Mouse (Mus musculus) CH12.LX (cell line): ENCODE data around the gene Rfc4. TPM values are rescaled to one million over a fixed set of nuclear protein-coding genes. Genes with fewer than 3 reads are reported as not detected.

Source experiments
- DNase-seq: peaks from one replicate; pipeline ENCODE4 v3.0.0-alpha.2; 2013; ENCODE audit errors: extremely low read depth
- H3K27ac ChIP-seq: 2 replicates; pipeline ENCODE4 v1.5.1; 2012; ENCODE audit warnings: low read depth, mild to moderate bottlenecking, control low read depth, moderate library complexity; ENCODE audit not compliant: insufficient read depth
- H3K27me3 ChIP-seq: replicated peaks from 2 replicates; pipeline ENCODE3; 2012; ENCODE audit warnings: inconsistent platforms
- H3K36me3 ChIP-seq, 2 experiments: replicated peaks in 1 of 2; 2 replicates each; pipeline versions ENCODE3 to v1.6.1; 2012; ENCODE audit warnings: inconsistent platforms in 1 of 2, low read length in 1 of 2, mild to moderate bottlenecking in 1 of 2, mixed read lengths in 1 of 2, moderate library complexity in 1 of 2; ENCODE audit not compliant: control insufficient read depth in 1 of 2, insufficient read depth in 1 of 2
- H3K4me1 ChIP-seq, 2 experiments: 2 replicates each; pipeline ENCODE4 v1.6.1; 2012; ENCODE audit warnings: inconsistent platforms in 1 of 2, moderate library complexity in 1 of 2; ENCODE audit not compliant: insufficient read depth in 2 of 2, control insufficient read depth in 1 of 2
- H3K4me2 ChIP-seq: 2 replicates; pipeline ENCODE4 v1.6.1; 2012; ENCODE audit warnings: low read depth, mild to moderate bottlenecking, control low read depth; ENCODE audit not compliant: poor library complexity, insufficient read depth, severe bottlenecking
- H3K4me3 ChIP-seq, 3 experiments: fragments of 150-350 bp in 1 of 3; sonication (generic) in 1 of 3; replicated peaks in 1 of 3; 2 replicates each; pipeline versions ENCODE3 to v1.5.1; 2011 to 2012; ENCODE audit warnings: low read depth in 2 of 3, low read length in 2 of 3, mild to moderate bottlenecking in 2 of 3, moderate library complexity in 2 of 3, control low read depth in 1 of 3, improper control_type of control experiment in 1 of 3, inconsistent platforms in 1 of 3, mixed read lengths in 1 of 3; ENCODE audit not compliant: poor library complexity in 1 of 3
- H3K79me2 ChIP-seq: replicated peaks from 2 replicates; pipeline ENCODE4 v1.6.1; 2012; ENCODE audit warnings: mild to moderate bottlenecking, moderate library complexity; ENCODE audit not compliant: control insufficient read depth, poor library complexity, insufficient read depth, severe bottlenecking; ENCODE audit errors: extremely low read depth
- H3K9ac ChIP-seq: 2 replicates; pipeline ENCODE4 v1.6.1; 2012; ENCODE audit warnings: low read depth, mild to moderate bottlenecking, control low read depth, moderate library complexity; ENCODE audit not compliant: insufficient read depth
- H3K9me3 ChIP-seq: replicated peaks from 2 replicates; pipeline ENCODE3; 2012; ENCODE audit warnings: low read length, inconsistent platforms, mixed read lengths
- BHLHE40 ChIP-seq: IDR thresholded peaks from 2 replicates; pipeline ENCODE4 v1.6.1; 2011; ENCODE audit warnings: mild to moderate bottlenecking, low read depth, low read length, improper control_type of control experiment
- CHD1 ChIP-seq: IDR thresholded peaks from 2 replicates; pipeline ENCODE4 v1.6.1; 2012; ENCODE audit warnings: low read depth, low read length, improper control_type of control experiment, inconsistent platforms
- CHD2 ChIP-seq: IDR thresholded peaks from 2 replicates; pipeline ENCODE4 v1.6.1; 2011; ENCODE audit warnings: low read length, improper control_type of control experiment
- CTCF ChIP-seq, 2 experiments: IDR thresholded peaks in 1 of 2; conservative IDR thresholded peaks in 1 of 2; 2 replicates each; pipeline ENCODE4 v1.5.1; 2011 to 2012; ENCODE audit warnings: low read depth in 2 of 2, low read length in 2 of 2, improper control_type of control experiment in 1 of 2, inconsistent platforms in 1 of 2, mild to moderate bottlenecking in 1 of 2, moderate library complexity in 1 of 2
- ELF1 ChIP-seq: IDR thresholded peaks from 2 replicates; pipeline ENCODE4 v1.6.1; 2014; ENCODE audit warnings: low read depth, mild to moderate bottlenecking, inconsistent platforms, low read length, improper control_type of control experiment
- EP300 ChIP-seq: IDR thresholded peaks from 2 replicates; pipeline ENCODE4 v1.6.1; 2011; ENCODE audit warnings: low read length, improper control_type of control experiment
- ETS1 ChIP-seq: conservative IDR thresholded peaks from 2 replicates; pipeline ENCODE4 v1.6.1; 2012; ENCODE audit warnings: low read depth, mild to moderate bottlenecking, inconsistent platforms, low read length, improper control_type of control experiment, moderate library complexity
- HCFC1 ChIP-seq: IDR thresholded peaks from 2 replicates; pipeline ENCODE4 v1.6.1; 2012; ENCODE audit warnings: low read depth, mild to moderate bottlenecking, inconsistent platforms, low read length, improper control_type of control experiment
- IRF4 ChIP-seq: IDR thresholded peaks from 2 replicates; pipeline ENCODE4 v1.6.1; 2014; ENCODE audit warnings: low read depth, mild to moderate bottlenecking, inconsistent platforms, low read length, improper control_type of control experiment
- JUN ChIP-seq: IDR thresholded peaks from 2 replicates; pipeline ENCODE4 v1.6.1; 2011; ENCODE audit warnings: low read depth, mild to moderate bottlenecking, low read length, improper control_type of control experiment, moderate library complexity; ENCODE audit not compliant: insufficient read depth
- JUND ChIP-seq: conservative IDR thresholded peaks from 2 replicates; pipeline ENCODE4 v1.6.1; 2011; ENCODE audit warnings: low read depth, low read length, improper control_type of control experiment
- MAFK ChIP-seq: IDR thresholded peaks from 2 replicates; pipeline ENCODE4 v1.6.1; 2011; ENCODE audit warnings: low read length, improper control_type of control experiment; ENCODE audit not compliant: insufficient replicate concordance
- MXI1 ChIP-seq: IDR thresholded peaks from 2 replicates; pipeline ENCODE4 v1.6.1; 2011; ENCODE audit warnings: mild to moderate bottlenecking, low read depth, low read length, improper control_type of control experiment
- MYC ChIP-seq: IDR thresholded peaks from 2 replicates; pipeline ENCODE4 v1.6.1; 2011; ENCODE audit warnings: low read depth, mild to moderate bottlenecking, improper control_type of control experiment, low read length
- NELFE ChIP-seq: IDR thresholded peaks from 2 replicates; pipeline ENCODE4 v1.6.1; 2011; ENCODE audit warnings: low read depth, low read length, improper control_type of control experiment
- PAX5 ChIP-seq: IDR thresholded peaks from 2 replicates; pipeline ENCODE4 v1.6.1; 2012; ENCODE audit warnings: low read length, inconsistent platforms, mixed read lengths
- POLR2A ChIP-seq: IDR thresholded peaks from 2 replicates; pipeline ENCODE4 v1.6.1; 2011; ENCODE audit warnings: low read depth, mild to moderate bottlenecking, improper control_type of control experiment, low read length
- POLR2AphosphoS2 ChIP-seq: IDR thresholded peaks from 2 replicates; pipeline ENCODE4 v1.6.1; 2011; ENCODE audit warnings: low read depth, low read length, improper control_type of control experiment
- RAD21 ChIP-seq: IDR thresholded peaks from 2 replicates; pipeline ENCODE4 v1.6.1; 2011; ENCODE audit warnings: low read depth, mild to moderate bottlenecking, low read length, improper control_type of control experiment, moderate library complexity
- SMC3 ChIP-seq: IDR thresholded peaks from 2 replicates; pipeline ENCODE4 v1.6.1; 2011; ENCODE audit warnings: low read depth, low read length, improper control_type of control experiment
- TBP ChIP-seq: conservative IDR thresholded peaks from 2 replicates; pipeline ENCODE4 v1.6.1; 2011; ENCODE audit warnings: low read depth, low read length, improper control_type of control experiment
- TCF12 ChIP-seq: IDR thresholded peaks from 2 replicates; pipeline ENCODE4 v1.6.1; 2014; ENCODE audit warnings: low read depth, mild to moderate bottlenecking, inconsistent platforms, low read length, improper control_type of control experiment
- USF2 ChIP-seq: conservative IDR thresholded peaks from 2 replicates; pipeline ENCODE4 v1.6.1; 2011; ENCODE audit warnings: low read depth, low read length, improper control_type of control experiment
- ZC3H11A ChIP-seq: IDR thresholded peaks from 2 replicates; pipeline ENCODE4 v1.6.1; 2012; ENCODE audit warnings: low read depth, mild to moderate bottlenecking, inconsistent platforms, low read length, improper control_type of control experiment
- ZKSCAN1 ChIP-seq: IDR thresholded peaks from 2 replicates; pipeline ENCODE4 v1.6.1; 2012; ENCODE audit warnings: low read depth, inconsistent platforms, low read length, improper control_type of control experiment, borderline replicate concordance
- ZMIZ1 ChIP-seq: IDR thresholded peaks from 2 replicates; pipeline ENCODE4 v1.6.1; 2012; ENCODE audit warnings: low read depth, mild to moderate bottlenecking, inconsistent platforms, low read length, improper control_type of control experiment
- dilution Hi-C: fragments of 300-500 bp; cut with MboI; formaldehyde crosslinking; loops from 2 replicates; pipeline ENCODE4 v1.14.3; 2020; ENCODE audit warnings: low sequenced_read_pairs; ENCODE audit not compliant: extremely low pct_unique_long_range_greater_than_20kb, extremely low pct_ligation_motif_present
- in situ Hi-C: fragments of 300-500 bp; cut with MboI; formaldehyde crosslinking; loops from 3 replicates; pipeline ENCODE4 v1.14.3; 2019; ENCODE audit warnings: low sequenced_read_pairs, low pct_ligation_motif_present, low pct_unique_long_range_greater_than_20kb, mixed read lengths
- polyA plus RNA-seq: library from polyadenylated mRNA; unstranded; fragments of >175 nt; gene quantifications from 2 replicates; pipeline ENCODE4 v1.2.1, GENCODE M21; 2012; ENCODE audit warnings: low read depth; ENCODE audit not compliant: insufficient read length
- total RNA-seq, 2 experiments: library from RNA; depleted of rRNA; stranded (reverse); fragments of 300-350 nt in 1 of 2; fragments of >200 nt in 1 of 2; gene quantifications; 2 replicates each; pipeline ENCODE4 v1.2.3; 2012 to 2014

The Rfc4 gene
- total and polyA plus RNA-seq, 3 experiments: 74.6 to 191 (median 121) TPM

DNA sequence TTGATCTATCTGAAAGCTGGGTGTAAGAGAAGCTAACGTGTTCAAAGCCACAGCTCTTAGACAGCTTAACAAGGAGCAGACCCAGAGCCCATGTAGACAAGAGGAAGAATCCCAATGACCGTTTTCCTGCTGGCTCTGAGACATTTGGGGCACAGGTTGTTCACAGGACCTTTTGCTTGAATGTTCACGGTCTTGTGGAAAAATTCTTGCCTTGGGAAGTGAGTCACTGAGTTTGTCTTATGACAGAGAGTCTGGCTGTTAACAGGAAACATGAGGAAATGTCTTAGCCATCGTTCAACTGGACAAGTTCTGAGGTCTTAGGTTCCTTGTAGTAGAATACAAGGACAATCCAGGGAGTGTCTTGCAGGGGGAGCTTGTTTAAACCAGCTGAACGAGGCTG is 39.5 kb upstream of the Rfc4 start:
- no peaks in the 10 kb centered on the region for H3K27me3 ChIP-seq
- H3K4me3 ChIP-seq: no peak overlapping the region
- dilution Hi-C loops (no loop called here), in situ Hi-C loops (no loop called here)
- H3K9ac ChIP-seq: no peak overlapping the region
- H3K36me3 ChIP-seq: no peaks in the 10 kb centered on the region
- no peaks in the 10 kb centered on the region for H3K79me2 ChIP-seq
- no peak for DNase-seq
- no peak overlapping the region for H3K4me2 ChIP-seq
- no peaks in the 10 kb centered on the region for H3K9me3 ChIP-seq
- H3K27ac ChIP-seq: no peak overlapping the region
- peaks cover 0 to 17% of the 10 kb centered on the region in 2 experiments; a peak in 1 of 4 replicates for H3K4me1 ChIP-seq
- TF ChIP-seq PAX5 (no peak), ETS1 (no peak), TCF12 (no peak), POLR2AphosphoS2 (no peak), MXI1 (no peak), MAFK (no peak), POLR2A (no peak), CHD1 (no peak), USF2 (no peak), JUND (no peak), MYC (no peak), CHD2 (no peak), EP300 (no peak), ELF1 (no peak)
- TF ChIP-seq, all 38 proteins: peak for 0

GRCm38 (mm10) chr16:23166646-23167045 is 39.1 kb upstream of the Rfc4 start:
- in situ Hi-C loops: no loop called here
- TF ChIP-seq ZMIZ1 (no peak), CHD1 (no peak), TBP (no peak), HCFC1 (no peak), RAD21 (no peak), CTCF (conservative IDR thresholded peaks at IDR 0.05 in 1 of 2, IDR thresholded peaks at IDR 0.05 in 1 of 2; ENCODE audit: low read depth in 2 of 2, low read length in 2 of 2) (no peak), SMC3 (no peak), JUN (no peak), NELFE (no peak), ZC3H11A (no peak), MXI1 (no peak), JUND (no peak), ZKSCAN1 (no peak), ETS1 (no peak), IRF4 (no peak), BHLHE40 (no peak), USF2 (no peak), MYC (no peak)
- Histone ChIP-seq H3K9me3 (no peaks in the 10 kb centered on the region), H3K79me2 (no peaks in the 10 kb centered on the region), H3K27ac (no peak overlapping the region), H3K4me2 (no peak overlapping the region), H3K27me3 (no peaks in the 10 kb centered on the region), H3K4me3 (no peak overlapping the region), H3K36me3 (no peaks in the 10 kb centered on the region), H3K9ac (no peak overlapping the region), H3K4me1 (peaks cover 0 to 17% of the 10 kb centered on the region in 2 experiments; a peak in 1 of 4 replicates)
- DNase-seq: no peak
- dilution Hi-C loops: no loop called here
